Mouse (Mus musculus): ENCODE measurements around the gene Wars. TPM values are rescaled to one million over a fixed set of nuclear protein-coding genes. Genes with fewer than 3 reads are reported as not detected.

Wars gene
- polyA plus RNA-seq, 1 experiment from 2014 or later = 103 TPM

DNA sequence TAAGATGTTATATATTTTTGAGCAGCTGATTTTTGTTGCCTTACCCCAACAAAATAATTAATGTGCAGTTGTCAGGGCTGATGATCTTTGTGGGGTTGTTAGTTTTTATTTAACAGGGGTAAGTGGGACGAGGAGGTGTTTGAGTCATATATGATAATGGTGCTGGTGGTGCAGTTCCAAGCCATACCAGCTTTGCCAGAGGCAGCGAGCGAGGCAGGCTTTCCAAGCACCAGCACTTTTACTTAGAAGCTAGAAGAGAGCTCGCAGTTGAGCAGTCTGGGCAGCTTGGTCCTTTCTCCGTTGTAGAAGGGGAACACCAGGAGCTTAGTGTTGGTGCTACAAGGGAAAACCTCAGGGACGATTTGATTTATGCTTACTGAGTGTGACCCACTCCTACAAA lies 81.5 kb downstream of the Wars start:
- no peaks in the 10 kb centered on the region for H3K9me3 ChIP-seq (replicated peaks)
- no peak overlapping the region for H3K27ac ChIP-seq
- H3K4me2 ChIP-seq = no peak overlapping the region
- no peak for ATAC-seq
- 91% methylated on average over 6 of the region's 6 CpGs for WGBS
- peaks cover 11% of the 10 kb centered on the region; the same call in 1 of the 2 replicates for H3K4me1 ChIP-seq
- peaks cover 46% of the 10 kb centered on the region for H3K36me3 ChIP-seq (ENCODE audit: poor library complexity, severe bottlenecking)
- H3K4me3 ChIP-seq = no peak overlapping the region
- H3K9ac ChIP-seq = no peak overlapping the region
- no peaks in the 10 kb centered on the region for H3K27me3 ChIP-seq

DNA sequence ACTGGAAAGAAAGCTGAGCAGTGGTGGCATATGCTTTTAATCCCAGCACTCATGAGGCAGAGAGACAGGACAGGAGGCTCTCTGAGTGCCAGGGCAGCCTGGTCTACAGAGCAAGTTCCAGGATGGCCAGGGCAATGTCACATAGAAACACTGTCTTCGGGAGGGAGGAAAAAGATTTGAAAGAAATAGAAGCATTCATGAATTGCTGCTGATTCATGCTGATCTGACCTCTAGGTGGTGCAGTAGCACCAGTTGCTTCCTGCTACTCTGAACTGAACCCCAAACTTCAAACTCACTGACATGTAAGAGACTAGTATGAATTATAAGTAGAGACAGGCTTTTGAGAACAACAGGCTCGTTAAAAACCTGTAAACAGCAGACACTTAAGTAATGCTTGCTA lies 82.8 kb downstream of the Wars start:
- no peak overlapping the region for H3K9ac ChIP-seq
- no peak overlapping the region for H3K27ac ChIP-seq
- no peaks in the 10 kb centered on the region for H3K27me3 ChIP-seq
- no peak overlapping the region for H3K4me2 ChIP-seq
- H3K4me1 ChIP-seq = peaks cover 11% of the 10 kb centered on the region; the same call in 1 of the 2 replicates
- peaks cover 42% of the 10 kb centered on the region for H3K36me3 ChIP-seq (ENCODE audit: poor library complexity, severe bottlenecking)
- no peak for ATAC-seq
- no peaks in the 10 kb centered on the region for H3K9me3 ChIP-seq (replicated peaks)
- 58% methylated on average over 2 of the region's 2 CpGs for WGBS
- no peak overlapping the region for H3K4me3 ChIP-seq

DNA sequence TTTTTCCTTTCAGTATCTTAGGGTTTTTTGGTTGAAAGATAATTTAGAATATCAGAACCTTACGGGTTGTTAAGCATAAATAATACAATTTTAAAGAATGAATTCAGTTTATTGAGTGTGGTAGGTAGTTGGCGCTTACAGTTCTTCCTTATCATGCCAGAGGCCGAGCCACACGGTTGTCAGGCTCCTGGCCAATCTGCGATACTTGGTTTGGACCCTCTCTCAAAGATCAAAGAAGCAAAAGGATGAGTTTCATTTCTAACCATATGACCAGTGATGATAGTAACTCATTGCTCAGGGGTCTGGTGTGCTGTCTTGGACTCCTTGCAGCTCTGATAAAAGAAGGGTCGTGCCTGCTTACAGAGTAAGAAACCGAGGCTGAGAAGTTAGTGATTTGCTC lies 83.7 kb downstream of the Wars start:
- peaks cover 11% of the 10 kb centered on the region; the same call in 1 of the 2 replicates for H3K4me1 ChIP-seq
- no peak overlapping the region for H3K4me2 ChIP-seq
- no peak overlapping the region for H3K9ac ChIP-seq
- peaks cover 42% of the 10 kb centered on the region for H3K36me3 ChIP-seq (ENCODE audit: poor library complexity, severe bottlenecking)
- H3K4me3 ChIP-seq = no peak overlapping the region
- H3K9me3 ChIP-seq (replicated peaks) = no peaks in the 10 kb centered on the region
- no peak for ATAC-seq
- H3K27ac ChIP-seq = no peak overlapping the region
- 90% methylated on average over 7 of the region's 7 CpGs for WGBS
- H3K27me3 ChIP-seq = no peaks in the 10 kb centered on the region

MicroRNAs within 50 kb of the gene (microRNA counts, 519-probe panel; counts per million panel counts)
- 177 counts per million, percentile 53 among the panel's probes with 10 or more counts for microRNA mmu-miR-345-3p
- 3,500 counts per million, percentile 72 among the panel's probes with 10 or more counts for microRNA mmu-miR-345-5p

Small RNA genes within 50 kb of the gene (microRNA-seq; reads per million reads assigned to microRNA genes)
- gene Mir345 = 140 reads per million, percentile 54 among the genes with 10 or more reads in this experiment

Other genes with a start within 250 kb of the Wars start
- 2.6 and 3.4 TPM in 2 replicates for gene Degs2, start 191.9 kb downstream of the Wars start, polyA plus RNA-seq (2015; fragmentation: Nextera tagmentation; extraction: Ambion mirVana)
- 15.8 and 17.3 TPM in 2 replicates for gene Yy1, start 101.2 kb downstream of the Wars start, polyA plus RNA-seq (2015; fragmentation: Nextera tagmentation; extraction: Ambion mirVana)
- 21.2 and 22.1 TPM in 2 replicates for gene Slc25a29, start 58.3 kb downstream of the Wars start, polyA plus RNA-seq (2015; fragmentation: Nextera tagmentation; extraction: Ambion mirVana)
- gene Slc25a47, start 58.1 kb downstream of the Wars start, polyA plus RNA-seq (2015; fragmentation: Nextera tagmentation; extraction: Ambion mirVana) = 14.6 and 15.6 TPM in 2 replicates
- gene Wdr25, start 543 bp downstream of the Wars start, polyA plus RNA-seq (2015; fragmentation: Nextera tagmentation; extraction: Ambion mirVana) = 9.9 and 10.4 TPM in 2 replicates
- 8.3 and 9.0 TPM in 2 replicates for gene Begain, start 174.0 kb upstream of the Wars start, polyA plus RNA-seq (2015; fragmentation: Nextera tagmentation; extraction: Ambion mirVana)

All from forebrain, embryonic 13.5 days (tissue).